Mouse (Mus musculus) testis, adult 2 months (tissue): ENCODE measurements at regions not wholly inside any gene's neighbourhood (a gene's known extent, or its start where the extent isn't known, plus 50 kb on each side); places are given as distances from the start of the nearest gene placed in this dataset.

Experiments
- CTCF ChIP-seq: fragments of 200-500 bp; IDR thresholded peaks from 2 replicates; pipeline ENCODE4 v1.5.1; 2012; ENCODE audit warnings: low read depth, mild to moderate bottlenecking, inconsistent platforms, low read length, moderate library complexity; ENCODE audit not compliant: control insufficient read depth, insufficient read depth, insufficient replicate concordance
- POLR2A ChIP-seq: fragments of 200-500 bp; IDR thresholded peaks from 2 replicates; pipeline ENCODE4 v1.6.1; 2012; ENCODE audit warnings: low read depth, mild to moderate bottlenecking, inconsistent platforms, low read length, moderate library complexity; ENCODE audit not compliant: control insufficient read depth

DNA sequence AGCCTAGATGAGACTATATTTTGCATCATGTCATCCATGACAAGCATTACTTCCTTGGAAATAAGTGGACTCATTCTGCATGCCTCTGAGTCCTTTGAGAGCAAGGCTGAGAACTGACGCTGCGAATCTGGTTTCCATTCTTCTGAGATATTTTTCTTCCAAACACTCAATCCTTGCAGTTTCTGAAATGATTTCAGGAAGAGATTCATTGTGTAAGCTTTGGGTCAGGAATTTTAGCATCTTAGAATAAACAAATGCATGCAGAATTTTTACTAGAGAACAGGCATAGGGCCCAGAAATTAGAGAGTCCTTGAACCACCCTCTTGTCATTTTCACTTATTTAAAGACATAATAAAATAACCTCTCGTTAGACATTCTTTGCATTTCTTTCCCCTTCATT, 151.5 kb upstream of the Sema3a start:
- TF ChIP-seq CTCF (no peak), POLR2A (no peak)
